Mouse (Mus musculus) hindbrain, embryonic 16.5 days (tissue): ENCODE data around the gene Prkag3. TPM values are rescaled to one million over a fixed set of nuclear protein-coding genes. Genes with fewer than 3 reads are reported as not detected.

ENCODE experiments used
- ATAC-seq: fragments of 200-750 bp; cut with Nextera tagmentation; 2 replicates; pipeline ENCODE4 v1.8.0; 2017; ENCODE audit warnings: moderate TSS enrichment, moderate library complexity
- H3K27ac ChIP-seq: fragments of 300-500 bp; sonication (generic); 2 replicates; pipeline ENCODE4 v1.5.1; 2014; ENCODE audit warnings: low read depth, mild to moderate bottlenecking, control low read depth, low read length, moderate library complexity
- H3K27me3 ChIP-seq: fragments of 300-500 bp; sonication (generic); replicated peaks from 2 replicates; pipeline ENCODE4 v1.6.1; 2014; ENCODE audit warnings: low read length; ENCODE audit not compliant: control insufficient read depth, insufficient read depth
- H3K36me3 ChIP-seq: fragments of 300-500 bp; sonication (generic); 2 replicates; pipeline ENCODE4 v1.6.1; 2014; ENCODE audit warnings: mild to moderate bottlenecking, low read length, moderate library complexity, mixed read lengths; ENCODE audit not compliant: control insufficient read depth, insufficient read depth
- H3K4me1 ChIP-seq: fragments of 300-500 bp; sonication (generic); 2 replicates; pipeline ENCODE4 v1.6.1; 2014; ENCODE audit warnings: low read depth, low read length; ENCODE audit not compliant: control insufficient read depth, insufficient read depth
- H3K4me2 ChIP-seq: fragments of 300-500 bp; sonication (generic); 2 replicates; pipeline ENCODE4 v1.6.1; 2014; ENCODE audit warnings: mild to moderate bottlenecking, low read length, control low read depth, moderate library complexity
- H3K4me3 ChIP-seq: fragments of 300-500 bp; sonication (generic); 2 replicates; pipeline ENCODE4 v1.5.1; 2014; ENCODE audit warnings: mild to moderate bottlenecking, low read length, control low read depth, moderate library complexity
- H3K9ac ChIP-seq: fragments of 300-500 bp; sonication (generic); 2 replicates; pipeline ENCODE4 v1.6.1; 2014; ENCODE audit warnings: low read depth, mild to moderate bottlenecking, control low read depth, low read length, moderate library complexity
- H3K9me3 ChIP-seq: fragments of 300-500 bp; sonication (generic); 2 replicates; pipeline ENCODE4 v1.6.1; 2014; ENCODE audit warnings: mild to moderate bottlenecking, low read length, moderate library complexity; ENCODE audit not compliant: control insufficient read depth
- WGBS: fragments of 180-500 bp; shearing (Covaris S2); extraction: QIAGEN DNeasy Blood & Tissue Kit; methylation state at CpG from one replicate; pipeline ENCODE4 v1.1.7; 2014; 5-methylcytosine and 5-hydroxymethylcytosine counted together
- polyA plus RNA-seq: library from polyadenylated mRNA; unstranded; fragments of >200 nt; fragmentation: Nextera tagmentation; extraction: Ambion mirVana; gene quantifications from 2 replicates; pipeline ENCODE4 v1.2.1, GENCODE M21; 2015

The Prkag3 gene
- polyA plus RNA-seq, 1 experiment from 2014 or later = 0.13 TPM

DNA sequence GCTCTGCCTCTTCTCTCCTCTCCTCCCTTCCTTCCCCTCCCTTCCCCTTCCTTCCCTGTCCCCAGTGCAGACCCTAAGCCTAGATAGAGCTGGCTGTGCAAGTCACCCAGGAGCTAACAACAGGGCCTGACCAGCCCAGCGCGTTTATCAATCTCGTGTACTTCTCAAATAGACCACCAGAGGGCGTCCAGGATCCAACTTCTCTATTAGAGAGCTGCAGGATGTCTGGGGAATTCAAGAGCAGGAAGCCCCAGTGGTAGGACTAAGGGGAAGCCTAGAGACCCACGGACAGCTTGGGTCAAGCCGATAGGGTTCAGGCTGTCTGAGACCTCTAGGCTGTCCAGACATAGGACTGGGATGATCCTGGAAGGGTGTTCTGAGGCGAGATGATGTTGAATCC is 38.8 kb upstream of the Prkag3 start:
- H3K4me3 ChIP-seq = no peak overlapping the region
- peaks cover 23% of the 10 kb centered on the region for H3K4me1 ChIP-seq
- H3K9me3 ChIP-seq = no peaks in the 10 kb centered on the region
- 9% methylated on average over 7 of the region's 7 CpGs for WGBS
- peak; percentile 54; the same call in 1 of the 2 replicates for ATAC-seq
- no peak overlapping the region for H3K27ac ChIP-seq
- peaks cover 74% of the 10 kb centered on the region for H3K27me3 ChIP-seq
- no peak overlapping the region for H3K9ac ChIP-seq
- no peaks in the 10 kb centered on the region for H3K36me3 ChIP-seq
- H3K4me2 ChIP-seq = no peak overlapping the region

GRCm38 (mm10) chr1:74784041-74784759 is 35.2 kb upstream of the Prkag3 start:
- Histone ChIP-seq H3K9ac (peak overlapping the region; percentile 39; the same call in 1 of the 2 replicates), H3K27ac (no peak overlapping the region), H3K4me2 (peak overlapping the region; percentile 85), H3K27me3 (peaks cover 69% of the 10 kb centered on the region), H3K9me3 (no peaks in the 10 kb centered on the region), H3K4me1 (peaks cover 14% of the 10 kb centered on the region), H3K4me3 (peak overlapping the region; percentile 48), H3K36me3 (no peaks in the 10 kb centered on the region)
- 2% methylated on average over 66 of the region's 67 CpGs for WGBS
- ATAC-seq = peak; percentile 19; the same call in 1 of the 2 replicates

DNA sequence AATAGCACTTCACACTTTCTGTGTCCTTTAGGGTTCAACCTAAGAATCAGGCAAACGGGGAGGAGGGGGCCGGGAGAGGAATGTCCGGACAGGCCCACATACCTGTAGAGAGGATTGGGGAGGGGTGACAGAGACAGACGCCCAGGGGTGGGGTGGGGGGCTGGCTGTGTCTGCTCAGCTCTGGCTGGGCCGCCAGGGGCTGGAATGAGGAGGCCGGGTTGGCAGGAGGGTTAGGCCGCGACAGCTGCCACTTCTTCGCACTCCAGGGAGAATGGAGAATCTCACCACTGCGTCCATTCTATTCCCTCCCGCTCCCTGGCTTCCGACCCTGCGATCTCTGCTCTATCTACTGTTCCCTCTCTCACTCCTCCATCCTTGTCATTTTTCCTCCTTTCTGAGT is 34.5 kb upstream of the Prkag3 start:
- H3K9ac ChIP-seq = no peak overlapping the region
- H3K4me3 ChIP-seq = peak overlapping the region; percentile 48
- no peak overlapping the region for H3K27ac ChIP-seq
- H3K27me3 ChIP-seq = peaks cover 66% of the 10 kb centered on the region
- no peak for ATAC-seq
- no peaks in the 10 kb centered on the region for H3K9me3 ChIP-seq
- H3K4me1 ChIP-seq = peaks cover 14% of the 10 kb centered on the region
- H3K36me3 ChIP-seq = no peaks in the 10 kb centered on the region
- H3K4me2 ChIP-seq = peak overlapping the region; percentile 85
- 1% methylated on average over 13 of the region's 13 CpGs for WGBS

DNA sequence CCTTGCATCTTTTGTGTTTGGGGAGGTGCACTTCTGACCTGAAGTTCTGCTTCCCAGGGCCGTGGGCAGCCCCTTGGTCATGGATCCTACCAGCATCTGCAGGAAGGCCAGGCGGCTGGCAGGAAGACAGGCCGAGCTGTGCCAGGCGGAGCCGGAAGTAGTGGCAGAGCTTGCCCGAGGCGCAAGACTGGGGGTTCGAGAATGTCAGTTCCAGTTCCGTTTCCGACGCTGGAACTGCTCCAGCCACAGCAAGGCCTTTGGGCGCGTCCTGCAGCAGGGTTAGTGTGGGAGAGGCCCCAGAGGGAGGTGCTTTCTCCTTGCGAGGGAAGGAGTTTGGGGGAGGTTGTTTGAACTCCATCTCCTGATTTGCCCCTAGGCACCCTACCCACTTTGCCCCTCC is 33.0 kb upstream of the Prkag3 start:
- 24% methylated on average over 14 of the region's 14 CpGs for WGBS
- Histone ChIP-seq H3K4me3 (no peak overlapping the region), H3K4me2 (no peak overlapping the region), H3K27ac (no peak overlapping the region), H3K4me1 (peaks cover 14% of the 10 kb centered on the region), H3K9me3 (no peaks in the 10 kb centered on the region), H3K9ac (no peak overlapping the region), H3K27me3 (peaks cover 65% of the 10 kb centered on the region), H3K36me3 (no peaks in the 10 kb centered on the region)
- no peak for ATAC-seq

GRCm38 (mm10) chr1:74778934-74779486 is 30.0 kb upstream of the Prkag3 start:
- H3K4me1 ChIP-seq = peaks cover 10% of the 10 kb centered on the region
- H3K4me3 ChIP-seq = no peak overlapping the region
- no peaks in the 10 kb centered on the region for H3K9me3 ChIP-seq
- no peak overlapping the region for H3K27ac ChIP-seq
- no peak for ATAC-seq
- H3K27me3 ChIP-seq = peaks cover 63% of the 10 kb centered on the region
- H3K9ac ChIP-seq = no peak overlapping the region
- no peak overlapping the region for H3K4me2 ChIP-seq
- WGBS = 36% methylated on average over 3 of the region's 3 CpGs
- H3K36me3 ChIP-seq = no peaks in the 10 kb centered on the region

DNA sequence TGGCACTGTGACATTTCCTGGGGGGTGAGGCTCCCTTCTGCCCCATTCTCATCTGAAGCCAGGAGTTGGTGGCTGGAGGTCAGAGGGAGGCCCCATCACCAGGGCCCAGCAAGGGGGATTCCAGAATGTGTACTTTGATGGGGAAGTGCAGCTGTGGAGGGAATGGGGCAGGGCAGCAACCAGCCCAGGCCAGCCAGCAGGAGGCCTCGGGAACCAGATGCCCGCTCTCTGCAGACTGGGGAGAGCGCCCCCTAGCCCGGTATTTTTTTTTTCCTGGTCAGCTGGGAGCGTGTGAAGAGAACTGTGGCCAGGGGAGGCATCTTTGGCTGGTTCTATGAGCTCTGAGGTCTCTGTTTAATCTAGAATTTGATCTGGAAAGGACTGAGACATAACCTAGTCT is 26.8 kb upstream of the Prkag3 start:
- Histone ChIP-seq H3K27ac (no peak overlapping the region), H3K9ac (no peak overlapping the region), H3K27me3 (peaks cover 55% of the 10 kb centered on the region), H3K4me1 (peaks cover 21% of the 10 kb centered on the region), H3K9me3 (no peaks in the 10 kb centered on the region), H3K36me3 (no peaks in the 10 kb centered on the region), H3K4me2 (no peak overlapping the region), H3K4me3 (no peak overlapping the region)
- 22% methylated on average over 5 of the region's 5 CpGs for WGBS
- ATAC-seq = no peak

DNA sequence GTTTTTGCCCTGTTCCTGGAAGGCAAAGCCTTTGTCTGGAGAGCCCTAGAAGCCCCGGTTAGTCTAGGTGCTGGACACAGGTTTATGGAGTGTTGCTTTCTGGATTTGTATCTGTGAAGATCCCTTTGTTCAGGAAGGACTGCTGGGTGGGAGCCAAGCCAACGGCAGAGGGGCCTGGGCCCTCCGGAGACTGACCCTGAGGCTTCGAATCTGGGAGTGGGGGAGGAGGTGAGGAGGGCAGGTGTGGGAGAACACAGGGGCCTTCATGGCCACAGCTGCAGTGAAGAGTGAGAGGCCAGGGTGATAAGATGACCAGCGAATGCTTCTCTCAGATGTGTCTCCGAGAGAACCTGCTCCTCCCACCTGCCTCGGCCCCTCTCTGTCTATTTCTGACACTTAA is 25.0 kb upstream of the Prkag3 start:
- 20% methylated on average over 7 of the region's 7 CpGs for WGBS
- peaks cover 22% of the 10 kb centered on the region for H3K4me1 ChIP-seq

DNA sequence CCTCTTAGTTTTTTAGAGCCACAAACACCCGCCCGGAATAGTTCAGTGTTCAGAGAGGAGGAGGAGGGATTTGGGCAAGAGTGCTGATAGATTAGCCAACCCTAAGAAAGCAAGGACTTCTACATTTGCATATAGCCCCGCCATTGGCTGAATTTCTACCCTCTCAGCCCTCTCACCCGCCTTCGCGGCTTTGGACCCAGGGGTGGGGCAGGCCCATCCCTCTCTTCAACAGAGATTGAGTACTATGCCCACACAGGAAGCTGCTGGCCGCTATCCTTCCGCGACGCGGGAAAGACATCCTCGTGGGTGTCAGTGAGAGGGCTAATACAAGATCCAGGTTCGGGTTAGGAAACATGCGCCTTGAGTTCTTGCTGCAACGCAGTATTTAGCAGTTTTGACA is 24.1 kb upstream of the Prkag3 start:
- Histone ChIP-seq H3K27ac (no peak overlapping the region), H3K4me3 (peak overlapping the region; percentile 26), H3K9ac (no peak overlapping the region), H3K4me2 (peak overlapping the region; percentile 51), H3K4me1 (peaks cover 22% of the 10 kb centered on the region), H3K9me3 (no peaks in the 10 kb centered on the region), H3K27me3 (peaks cover 65% of the 10 kb centered on the region), H3K36me3 (no peaks in the 10 kb centered on the region)
- WGBS = under 1% methylated on average over 15 of the region's 15 CpGs
- ATAC-seq = peak; percentile 85

More for the DNA sequence above, 25.0 kb upstream of the Prkag3 start:
- Histone ChIP-seq H3K27me3 (peaks cover 61% of the 10 kb centered on the region), H3K9ac (no peak overlapping the region), H3K9me3 (no peaks in the 10 kb centered on the region), H3K4me2 (no peak overlapping the region), H3K4me3 (no peak overlapping the region), H3K27ac (no peak overlapping the region), H3K36me3 (no peaks in the 10 kb centered on the region)
- no peak for ATAC-seq

DNA sequence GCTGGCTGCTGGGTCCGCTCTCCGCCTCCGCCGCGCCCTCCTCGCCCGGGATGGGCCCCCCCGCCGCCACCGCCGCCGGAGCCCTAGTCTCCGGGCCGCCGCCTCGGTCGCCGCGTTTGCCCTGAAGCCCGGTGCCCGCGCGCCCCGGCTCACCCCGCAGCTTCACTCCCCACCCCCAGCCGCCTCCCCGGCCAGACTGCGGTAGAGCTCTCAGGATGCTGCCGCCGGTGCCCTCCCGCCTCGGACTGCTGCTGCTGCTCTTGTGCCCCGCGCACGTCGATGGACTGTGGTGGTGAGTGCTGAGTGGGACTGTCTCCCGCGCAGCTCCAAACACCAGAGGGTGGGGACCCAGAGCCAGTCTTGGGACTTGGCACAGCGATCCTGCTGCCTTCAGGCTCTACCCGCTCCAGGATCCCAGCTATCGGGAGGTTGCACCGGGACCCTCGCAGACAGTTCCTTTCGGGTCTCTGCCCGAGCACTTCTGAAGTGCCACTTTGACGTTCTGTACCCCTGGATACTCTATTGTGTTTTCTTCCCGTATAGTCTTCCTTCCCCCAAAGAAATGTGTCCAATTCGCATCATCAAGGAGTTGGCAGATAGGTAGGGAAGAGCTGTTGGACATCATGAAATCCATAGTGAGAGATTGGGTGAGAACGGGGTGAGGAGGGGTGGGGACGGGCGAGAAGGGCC is 23.1 kb upstream of the Prkag3 start:
- WGBS = under 1% methylated on average over 32 of the region's 51 CpGs
- Histone ChIP-seq H3K9ac (peak overlapping the region; percentile 57), H3K9me3 (no peaks in the 10 kb centered on the region), H3K27ac (no peak overlapping the region), H3K4me2 (peak overlapping the region; percentile 97), H3K36me3 (no peaks in the 10 kb centered on the region), H3K4me1 (peaks cover 22% of the 10 kb centered on the region), H3K4me3 (peak overlapping the region; percentile 52), H3K27me3 (peaks cover 70% of the 10 kb centered on the region)
- ATAC-seq = peak; percentile 10; the same call in 1 of the 2 replicates
